Mouse (Mus musculus) brown adipose tissue, adult 24 weeks (tissue): Measurements from ENCODE around the gene Rrp12. TPM values are rescaled to one million over a fixed set of nuclear protein-coding genes. Genes with fewer than 3 reads are reported as not detected.

Experiments used
- H3K27ac ChIP-seq: fragments of 200-500 bp; replicated peaks from 2 replicates; pipeline ENCODE4 v1.5.1; 2012; ENCODE audit warnings: low read depth, mild to moderate bottlenecking, low read length
- H3K4me1 ChIP-seq: fragments of 200-500 bp; 2 replicates; pipeline ENCODE4 v1.6.1; 2012; ENCODE audit warnings: low read length, mixed read lengths; ENCODE audit not compliant: control insufficient read depth, insufficient read depth, insufficient read length
- H3K4me3 ChIP-seq: fragments of 200-500 bp; 2 replicates; pipeline ENCODE4 v1.5.1; 2012; ENCODE audit warnings: low read depth, mild to moderate bottlenecking, low read length, moderate library complexity; ENCODE audit not compliant: insufficient read depth
- polyA plus RNA-seq: library from polyadenylated mRNA; stranded (reverse); fragments of >200 nt; gene quantifications from 2 replicates; pipeline ENCODE4 v1.2.4, GENCODE M21; 2012; ENCODE audit not compliant: missing spikeins, insufficient read depth, insufficient read length

Rrp12 gene
- polyA plus RNA-seq, 1 experiment = 3.3 TPM

DNA sequence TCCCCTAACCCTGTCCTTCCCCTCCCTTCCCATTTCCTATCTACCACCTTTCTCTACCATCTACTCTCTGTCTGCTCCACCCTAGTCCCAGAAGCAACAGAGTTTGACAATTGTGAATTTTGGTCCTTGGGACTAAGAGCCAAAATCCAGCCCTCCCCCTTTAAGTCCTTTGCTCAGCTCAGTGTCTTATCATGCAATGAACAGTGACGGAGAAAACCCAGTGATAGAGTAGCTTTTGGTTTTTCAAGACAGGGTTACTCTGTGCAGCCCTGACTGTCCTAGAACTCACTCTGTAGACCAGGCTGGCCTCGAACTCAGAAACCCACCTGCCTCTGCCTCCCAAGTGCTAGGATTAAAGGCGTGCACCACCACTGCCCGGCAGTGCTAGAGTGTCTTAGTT, 82.6 kb downstream of the Rrp12 start:
- Histone ChIP-seq H3K4me3 (no peak overlapping the region), H3K4me1 (peaks cover 5% of the 10 kb centered on the region; the same call in 1 of the 2 replicates), H3K27ac (no peak overlapping the region)

Other genes with a start within 250 kb of the Rrp12 start
- not detected in 2 replicates for gene Slit1, start 152.5 kb downstream of the Rrp12 start, polyA plus RNA-seq
- 2.5 and 2.8 TPM in 2 replicates for gene Arhgap19, start 94.1 kb downstream of the Rrp12 start, polyA plus RNA-seq
- 5.3 and 6.0 TPM in 2 replicates for gene Frat1, start 66.2 kb downstream of the Rrp12 start, polyA plus RNA-seq
- gene Frat2, start 48.0 kb downstream of the Rrp12 start, polyA plus RNA-seq = 1.3 and 2.1 TPM in 2 replicates
- 903 and 992 TPM in 2 replicates for gene Pgam1, start 15.8 kb upstream of the Rrp12 start, polyA plus RNA-seq
- gene Exosc1, start 37.2 kb upstream of the Rrp12 start, polyA plus RNA-seq = 21.6 and 24.3 TPM in 2 replicates
- gene Zdhhc16, start 37.3 kb upstream of the Rrp12 start, polyA plus RNA-seq = 6.6 and 10.9 TPM in 2 replicates
- 8.6 and 9.6 TPM in 2 replicates for gene Mms19, start 85.0 kb upstream of the Rrp12 start, polyA plus RNA-seq
- gene Ubtd1, start 85.6 kb upstream of the Rrp12 start, polyA plus RNA-seq = 8.4 and 9.0 TPM in 2 replicates
- 2.1 and 3.2 TPM in 2 replicates for gene Ankrd2, start 139.8 kb upstream of the Rrp12 start, polyA plus RNA-seq
- gene Hoga1, start 149.4 kb upstream of the Rrp12 start, polyA plus RNA-seq = 3.3 and 5.7 TPM in 2 replicates
- not detected in 2 replicates for gene 4933411K16Rik, start 156.1 kb upstream of the Rrp12 start, polyA plus RNA-seq
- 0.63 TPM in 1 of 2 replicates, not detected in the other for gene Morn4, start 190.2 kb upstream of the Rrp12 start, polyA plus RNA-seq
- gene Pi4k2a, start 194.3 kb upstream of the Rrp12 start, polyA plus RNA-seq = 14.4 and 21.6 TPM in 2 replicates
- gene Avpi1, start 232.9 kb upstream of the Rrp12 start, polyA plus RNA-seq = 12.6 and 16.8 TPM in 2 replicates